Mouse (Mus musculus) urinary bladder, postnatal 4 days (tissue): ENCODE data around the gene Car5a.
A peak's percentile ranks its signal among the peaks of the same experiment; 100 is the strongest.

Experiments used
- DNase-seq, 2 experiments: peaks; one replicate each; pipeline ENCODE4 v3.0.0; 2021 to 2022; ENCODE audit warnings: low spot score in 2 of 2

Car5a gene

DNA sequence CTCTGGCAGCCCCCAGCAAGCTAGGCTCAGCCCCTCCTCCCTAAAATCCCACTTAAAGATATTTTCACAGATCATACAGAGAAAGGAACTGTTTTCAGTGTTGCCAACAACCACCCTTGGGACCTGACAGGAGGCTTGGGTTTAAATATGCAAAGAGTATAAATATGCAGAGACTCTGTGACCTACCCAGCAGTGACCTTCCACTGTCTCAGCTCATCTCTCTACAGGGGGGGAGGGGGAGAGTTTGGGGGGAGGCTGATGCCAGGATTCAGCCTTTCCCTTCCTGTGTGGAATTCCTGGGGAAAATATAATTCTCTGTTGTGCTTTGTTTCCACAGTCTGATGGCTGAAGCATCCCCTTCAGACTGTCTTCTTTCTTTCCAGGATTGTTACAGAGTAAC lies 9.8 kb downstream of the Car5a start:
- no peak for DNase-seq

DNA sequence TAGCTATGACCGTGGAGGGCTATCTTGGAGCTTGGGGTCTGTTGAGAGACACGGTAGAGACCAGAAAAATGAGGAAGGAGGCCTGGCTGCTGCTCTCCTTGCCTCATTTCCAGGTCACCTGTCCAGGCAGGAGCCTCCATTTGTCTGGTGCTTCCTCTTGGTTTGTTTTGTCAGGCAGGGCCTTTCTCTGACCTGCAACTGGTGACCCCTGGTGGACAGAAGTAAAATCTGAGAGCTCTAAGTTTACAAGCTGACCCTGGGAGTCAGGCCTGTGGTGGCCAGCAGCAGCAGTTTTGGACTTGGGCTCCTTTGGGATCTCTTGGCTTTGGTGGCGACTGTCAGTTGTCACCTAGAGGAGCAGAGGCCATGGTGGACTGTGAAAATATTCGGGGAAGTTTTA lies 10.2 kb downstream of the Car5a start:
- no peak for DNase-seq

DNA sequence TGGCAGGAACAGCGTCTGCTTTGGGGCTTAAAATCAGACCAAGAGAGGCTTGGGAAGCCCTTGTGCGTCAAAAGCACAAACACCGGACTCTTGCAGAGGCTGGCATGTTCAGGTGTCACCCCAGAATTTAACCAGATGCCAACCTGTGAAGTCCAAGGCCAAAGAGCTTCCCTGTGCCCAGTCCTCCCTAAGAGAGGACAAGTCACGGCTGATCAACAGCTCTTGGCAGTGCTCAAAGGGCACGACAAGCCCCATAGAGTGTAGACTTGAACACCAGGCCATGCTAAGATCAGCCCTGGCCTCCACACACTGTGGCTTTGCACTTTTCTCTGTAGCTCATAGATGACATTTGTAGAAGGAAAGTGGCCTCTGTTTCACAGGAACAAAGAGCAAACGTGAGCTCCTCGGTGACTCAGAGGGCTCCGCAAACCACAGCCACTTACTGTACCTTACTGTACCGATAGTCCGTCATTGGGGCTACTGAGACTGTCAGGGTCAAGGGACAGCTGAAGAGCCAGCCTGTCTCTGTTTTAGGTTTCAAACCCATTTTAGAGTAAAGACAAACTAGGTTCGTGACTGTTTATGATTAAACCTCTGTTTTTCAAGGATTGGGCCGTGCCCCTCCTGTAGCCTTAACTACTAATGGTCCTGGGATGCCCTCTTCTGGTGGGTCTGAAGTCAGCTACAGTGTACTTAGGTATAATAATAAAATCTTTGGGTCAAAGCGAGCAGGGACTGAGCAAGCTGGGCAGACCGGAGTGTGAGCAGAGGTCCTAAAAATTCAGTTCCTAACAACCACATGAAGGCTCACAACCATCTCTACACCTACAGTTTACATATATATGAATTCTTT lies 11.8 kb downstream of the Car5a start:
- DNase-seq = no peak

DNA sequence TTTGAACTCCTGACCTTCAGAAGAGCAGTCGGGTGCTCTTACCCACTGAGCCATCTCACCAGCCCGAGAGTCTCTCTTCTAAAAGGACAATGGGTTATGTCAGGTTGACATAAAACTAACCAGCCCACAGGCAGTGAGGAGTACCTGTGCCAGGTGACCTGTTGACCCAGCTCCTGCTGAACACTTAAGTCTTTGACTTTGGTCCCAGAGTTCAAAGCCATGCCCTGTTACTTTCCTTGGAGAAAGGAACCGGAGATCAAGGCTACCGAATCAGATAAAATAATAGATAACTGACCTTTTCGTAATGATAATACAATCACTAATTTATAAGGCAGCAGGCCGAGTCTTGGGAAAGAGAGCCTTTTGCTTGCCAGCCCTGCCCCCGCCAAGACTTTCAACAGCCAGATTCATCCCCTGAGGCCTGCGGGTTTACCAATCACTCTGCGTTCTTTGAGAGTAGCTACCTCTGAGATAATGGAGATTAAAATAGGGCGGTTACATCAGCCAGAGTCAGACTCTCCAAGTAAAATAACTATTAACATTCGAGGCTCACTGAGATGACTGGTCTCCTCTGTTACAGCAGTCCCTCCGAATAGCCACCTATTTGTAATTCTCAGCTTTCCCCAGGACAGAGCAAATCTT lies 12.6 kb downstream of the Car5a start:
- no peak for DNase-seq

DNA sequence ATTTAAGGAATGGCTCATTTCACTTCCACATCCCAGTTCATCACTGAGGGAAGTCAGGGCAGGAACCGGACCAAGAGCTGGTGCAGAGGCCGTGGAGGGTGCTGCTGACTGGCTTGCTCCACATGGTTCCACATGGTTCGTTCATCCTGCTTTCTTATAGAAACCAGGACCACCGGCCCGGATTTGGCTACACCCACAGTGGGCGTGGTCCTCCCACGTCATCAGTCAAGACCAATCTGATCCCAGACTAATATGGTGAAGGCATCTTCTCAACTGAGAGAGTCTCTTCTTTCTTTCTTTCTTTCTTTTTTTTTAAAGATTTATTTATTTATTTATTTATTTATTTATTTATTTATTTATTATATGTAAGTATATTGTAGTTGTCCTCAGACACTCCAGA lies 13.1 kb downstream of the Car5a start:
- no peak for DNase-seq

DNA sequence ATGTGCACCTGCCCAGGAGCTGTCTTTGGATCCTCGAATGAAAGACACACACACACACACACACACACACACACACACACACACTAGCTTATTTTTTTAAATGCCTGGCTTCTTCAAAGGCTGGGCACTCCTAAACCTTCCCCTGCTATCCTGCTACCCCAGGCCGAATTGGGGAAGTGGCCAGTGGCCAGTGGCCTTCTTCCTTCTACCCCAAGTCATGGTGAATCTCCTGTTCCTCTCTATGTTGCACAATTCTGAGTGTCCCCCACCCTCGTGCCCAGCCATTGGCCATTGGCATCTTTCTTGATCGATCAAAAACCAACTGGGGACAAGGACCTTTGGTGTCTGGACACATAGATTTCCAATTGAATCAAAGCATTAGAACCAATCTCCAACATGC lies 14.7 kb downstream of the Car5a start:
- DNase-seq = no peak

DNA sequence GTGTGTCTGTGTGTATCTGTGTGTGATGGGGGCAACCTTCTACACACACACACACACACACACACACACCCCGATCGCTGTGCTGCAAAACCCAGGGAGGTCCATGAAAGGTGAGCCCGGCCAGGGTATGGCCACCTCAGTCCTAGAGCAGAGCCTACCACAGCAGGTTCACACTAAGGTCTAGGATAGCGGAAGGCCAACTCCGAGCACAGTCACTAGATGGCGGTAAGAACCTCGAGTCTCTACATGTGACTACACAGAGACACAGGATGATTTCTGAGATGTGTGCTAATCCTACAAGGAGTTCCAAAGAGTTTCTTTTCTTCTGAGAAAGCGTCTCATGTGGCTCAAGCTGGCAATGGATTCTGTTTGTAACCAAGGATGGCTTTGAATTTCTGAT lies 17.4 kb downstream of the Car5a start:
- DNase-seq = no peak

DNA sequence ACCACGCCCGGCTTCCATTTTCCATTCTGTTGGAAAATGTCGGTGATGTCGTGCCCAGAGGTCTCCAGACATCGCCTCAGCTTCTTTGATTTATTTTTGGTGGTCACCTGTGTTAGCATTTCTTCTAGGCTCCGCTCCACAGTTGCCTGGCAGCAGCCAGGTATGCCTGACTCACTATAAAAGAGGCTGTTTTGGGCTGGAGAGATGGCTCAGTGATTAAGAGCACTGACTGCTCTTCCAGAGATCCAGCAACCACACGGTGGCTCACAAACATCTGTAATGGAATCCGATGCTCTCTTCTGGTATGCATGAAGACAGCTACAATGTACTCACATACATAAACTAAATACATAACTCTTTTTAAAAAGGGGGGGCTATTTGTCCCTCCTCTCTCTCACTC lies 18.4 kb downstream of the Car5a start:
- DNase-seq = no peak

DNA sequence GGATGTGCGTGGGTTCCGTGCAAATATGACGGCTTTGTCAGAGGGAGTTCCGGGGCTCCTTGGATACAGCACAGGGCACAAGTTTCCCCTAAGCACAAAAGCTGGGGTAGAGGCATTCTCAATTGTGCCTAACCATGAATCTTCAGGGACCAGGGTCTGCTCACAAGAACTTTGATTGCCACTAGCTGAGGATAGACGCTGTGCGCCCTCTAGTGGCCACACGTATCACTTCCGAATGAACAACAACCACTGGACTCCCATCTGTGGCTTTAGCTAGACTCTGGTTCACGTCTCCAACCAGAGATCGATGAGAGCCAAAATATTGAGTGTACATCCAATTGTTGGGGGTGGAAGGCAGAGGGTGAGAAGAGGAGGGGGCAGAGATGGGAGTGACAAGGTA lies 19.1 kb downstream of the Car5a start:
- peak; percentile 63 to 77 for DNase-seq

DNA sequence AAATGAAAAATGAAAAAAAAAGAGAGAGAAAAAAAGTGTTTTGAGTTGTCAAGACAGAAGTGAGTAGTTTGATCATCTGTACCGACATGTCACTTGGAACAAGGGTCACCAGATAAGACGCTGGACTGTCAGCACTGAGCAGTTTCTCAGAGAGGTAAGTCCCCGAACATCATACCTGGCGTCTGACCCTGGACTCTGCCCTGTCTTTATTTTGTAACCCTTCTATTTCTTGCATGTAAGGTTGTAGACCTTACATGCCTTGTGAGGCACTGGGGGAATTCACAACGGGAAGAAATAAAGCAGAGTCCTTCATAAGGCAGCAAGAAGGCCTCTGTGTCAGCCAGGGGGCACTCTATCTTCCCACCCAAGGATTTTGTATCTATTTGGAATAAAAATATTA lies 20.0 kb downstream of the Car5a start:
- DNase-seq = no peak

DNA sequence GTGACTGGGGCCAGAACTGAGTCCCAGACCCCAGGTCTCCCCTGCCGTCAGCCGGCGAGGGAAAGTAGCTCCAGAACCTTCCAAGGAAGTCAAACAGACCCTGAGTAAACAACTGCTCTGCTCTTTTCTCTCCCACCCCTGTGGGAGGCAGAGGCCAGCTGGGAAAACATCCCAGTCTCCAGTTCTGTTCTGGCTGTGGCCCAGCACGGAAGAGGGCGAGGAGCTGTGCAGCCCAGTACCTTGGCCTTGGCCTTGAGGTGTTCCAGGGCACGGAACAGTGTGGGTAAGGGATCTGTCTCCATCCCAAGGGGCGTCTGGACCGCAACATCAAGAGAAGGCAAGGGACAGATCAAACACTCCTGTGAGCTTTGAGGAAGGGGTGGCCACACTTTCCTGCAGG lies 22.6 kb downstream of the Car5a start:
- DNase-seq = peak in 1 of 2 experiments; percentile 72

DNA sequence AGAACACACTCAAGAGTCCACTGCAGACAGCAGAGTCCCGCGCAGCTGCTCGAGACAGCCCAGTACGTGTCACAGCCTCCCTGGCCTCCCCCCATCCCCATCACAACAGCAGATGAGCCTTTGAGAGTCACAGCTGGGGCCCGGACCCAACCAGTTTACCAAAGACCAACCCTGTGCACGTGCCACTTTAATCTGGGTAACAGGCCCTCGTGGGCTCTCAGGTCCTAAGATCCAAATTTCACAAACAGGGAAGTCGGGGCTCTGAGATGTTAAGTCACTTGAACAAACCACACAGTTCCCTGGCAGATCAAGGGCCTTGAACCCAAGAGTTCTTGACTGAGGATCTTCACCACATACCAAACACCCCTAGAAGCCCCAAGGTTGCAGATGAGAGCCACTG lies 23.1 kb downstream of the Car5a start:
- DNase-seq = no peak

DNA sequence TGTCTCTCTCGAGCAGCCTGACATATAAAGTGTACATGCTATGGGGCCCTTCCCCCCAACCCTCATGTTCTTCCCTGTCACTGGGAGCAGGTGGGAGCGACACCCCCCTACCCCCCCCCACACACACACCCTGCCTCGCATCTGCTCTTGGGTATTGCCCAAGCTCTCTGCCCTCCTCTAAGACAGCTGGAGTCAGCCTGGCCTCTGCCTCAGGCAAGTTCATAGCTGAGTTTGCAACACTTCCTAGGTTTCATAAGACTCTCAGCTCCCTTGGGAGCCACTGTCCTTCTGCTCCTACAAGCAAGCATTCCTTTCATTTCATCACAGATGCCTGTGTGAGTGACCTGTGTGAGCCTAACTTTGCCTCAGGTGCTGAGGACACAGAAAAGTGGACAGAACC lies 25.0 kb downstream of the Car5a start:
- no peak for DNase-seq

DNA sequence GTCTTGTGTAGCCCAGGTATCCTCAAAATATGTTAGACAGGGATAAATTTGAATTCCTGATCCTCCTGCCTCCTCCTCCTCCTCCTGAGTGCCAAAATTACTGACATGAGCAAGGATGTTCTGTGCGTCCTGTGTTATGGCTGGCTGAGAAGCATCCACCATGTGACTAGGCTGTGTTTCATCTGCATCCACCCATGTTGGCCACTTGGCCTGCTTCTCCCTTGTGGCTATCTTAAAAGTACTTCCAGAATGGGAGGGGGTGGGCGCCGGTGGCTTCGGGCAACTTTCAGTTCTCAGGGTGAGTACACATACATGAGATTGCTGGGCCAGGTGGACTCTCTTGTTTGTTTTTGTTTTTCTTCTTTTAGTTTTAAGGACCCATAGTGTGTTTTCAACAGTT lies 25.5 kb downstream of the Car5a start:
- DNase-seq = no peak

DNA sequence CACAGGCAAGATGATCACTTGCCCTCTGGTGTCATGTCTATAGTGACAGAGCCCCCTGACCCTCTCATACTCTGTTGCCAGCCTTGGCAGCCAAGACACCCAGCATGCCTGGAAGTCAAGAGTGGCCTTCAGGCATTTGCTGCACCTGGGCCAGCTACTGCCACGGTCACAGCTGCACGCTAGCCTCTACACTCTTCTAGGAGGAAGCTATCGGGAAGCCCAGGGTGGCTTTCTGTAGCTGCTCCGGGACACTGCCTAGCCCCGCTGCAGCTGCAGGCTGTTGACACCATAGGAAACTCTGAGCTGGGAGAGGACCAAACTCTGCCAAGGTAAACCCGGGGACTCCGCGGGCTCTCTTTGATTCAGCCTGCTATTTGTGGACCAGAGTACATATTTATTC lies 31.3 kb downstream of the Car5a start:
- no peak for DNase-seq

DNA sequence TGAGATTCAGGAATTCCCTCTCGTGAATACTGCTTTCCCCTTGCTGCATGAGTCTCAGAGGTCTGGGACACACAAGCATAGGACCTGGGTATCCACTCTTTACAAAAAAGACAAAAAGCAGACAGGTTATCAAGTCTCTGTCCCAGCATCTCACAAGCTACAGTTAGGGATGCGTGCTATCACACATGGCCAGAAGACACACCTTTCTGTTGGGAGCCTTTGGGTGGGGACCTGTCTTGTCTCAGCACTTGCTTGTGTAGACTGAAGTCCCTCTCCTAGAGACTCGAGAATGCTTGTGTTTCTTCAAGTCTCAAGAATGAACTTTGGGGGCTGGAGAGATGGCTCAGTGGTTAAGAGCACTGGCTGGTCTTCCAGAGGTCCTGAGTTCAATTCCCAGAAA lies 31.9 kb downstream of the Car5a start:
- DNase-seq = no peak

DNA sequence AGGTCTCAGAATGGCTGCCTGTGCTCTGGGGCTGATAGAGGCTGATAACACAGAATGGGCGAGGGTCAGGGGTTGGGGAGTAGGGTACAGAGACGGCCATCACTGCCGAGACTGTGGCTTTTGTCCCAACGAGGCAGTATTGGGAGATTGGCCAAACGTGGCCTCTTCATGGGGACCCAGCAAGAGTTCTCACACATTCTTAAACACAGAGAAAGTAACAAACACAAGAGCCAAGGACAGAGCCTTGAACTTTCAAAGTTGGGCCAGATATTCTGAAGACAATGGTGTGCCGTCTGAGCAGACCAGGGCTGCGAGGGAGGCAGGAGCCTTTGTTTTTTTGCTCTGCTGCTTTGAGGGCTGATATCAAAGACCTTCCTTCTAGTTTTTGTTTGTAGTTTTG lies 32.7 kb downstream of the Car5a start:
- no peak for DNase-seq

DNA sequence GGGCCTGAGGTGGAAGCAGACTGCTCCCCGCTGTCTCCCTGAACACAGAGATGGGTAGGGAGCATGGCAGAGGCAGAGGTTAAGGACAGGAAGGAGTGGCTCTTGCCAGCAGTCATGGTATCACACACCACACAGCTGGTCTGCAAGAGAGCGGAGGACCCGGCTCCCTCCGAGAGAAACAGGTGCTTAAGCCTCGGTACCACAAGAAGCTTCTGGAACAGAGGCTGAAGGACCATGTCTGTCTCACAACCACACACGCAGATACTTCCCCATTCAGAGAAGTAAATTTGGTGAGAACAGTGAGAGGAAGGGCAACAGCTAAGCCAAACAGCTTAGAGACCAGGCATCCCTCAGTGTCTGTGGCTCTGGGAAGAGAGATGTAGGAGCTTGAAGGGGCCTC lies 33.3 kb downstream of the Car5a start:
- DNase-seq = no peak

DNA sequence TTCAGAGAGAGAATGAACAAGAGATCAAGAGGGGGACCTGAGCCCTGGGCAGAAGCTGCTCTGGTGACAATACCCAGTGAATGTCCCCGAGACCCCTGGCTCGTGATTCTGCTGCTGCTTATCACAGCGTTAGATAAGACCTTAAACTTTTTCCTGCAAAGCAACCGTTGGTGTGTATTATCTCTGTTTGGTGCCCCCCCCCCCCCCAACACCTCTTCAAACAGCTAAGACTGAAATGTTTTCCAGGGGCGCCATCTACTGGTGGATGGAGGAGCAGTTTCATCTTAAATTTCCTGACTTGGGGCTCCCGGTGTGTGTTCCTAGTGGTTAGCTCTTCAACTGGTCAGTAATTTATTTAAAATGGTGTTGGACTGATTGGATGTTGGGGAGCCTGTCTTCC lies 35.0 kb downstream of the Car5a start:
- peak; percentile 59 to 78 for DNase-seq

DNA sequence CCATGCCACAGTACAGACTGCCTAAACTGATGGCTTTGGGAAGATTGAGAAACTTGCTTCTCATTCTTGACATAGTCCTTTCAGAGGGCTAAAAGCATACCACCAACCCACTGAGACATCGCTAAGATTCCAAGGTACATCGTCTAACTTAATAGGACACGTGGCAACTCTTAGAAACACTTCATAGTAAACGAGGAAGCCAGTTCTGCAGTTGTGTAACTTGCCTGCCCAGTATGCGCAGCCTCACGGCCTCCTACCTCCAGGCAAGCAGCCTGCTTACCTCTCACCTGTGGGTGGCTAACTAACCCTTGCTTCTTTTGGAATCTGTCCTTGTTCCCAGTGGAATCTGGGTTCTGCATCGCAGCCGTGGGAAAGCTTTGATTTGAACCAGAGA lies 35.6 kb downstream of the Car5a start:
- DNase-seq = no peak

DNA sequence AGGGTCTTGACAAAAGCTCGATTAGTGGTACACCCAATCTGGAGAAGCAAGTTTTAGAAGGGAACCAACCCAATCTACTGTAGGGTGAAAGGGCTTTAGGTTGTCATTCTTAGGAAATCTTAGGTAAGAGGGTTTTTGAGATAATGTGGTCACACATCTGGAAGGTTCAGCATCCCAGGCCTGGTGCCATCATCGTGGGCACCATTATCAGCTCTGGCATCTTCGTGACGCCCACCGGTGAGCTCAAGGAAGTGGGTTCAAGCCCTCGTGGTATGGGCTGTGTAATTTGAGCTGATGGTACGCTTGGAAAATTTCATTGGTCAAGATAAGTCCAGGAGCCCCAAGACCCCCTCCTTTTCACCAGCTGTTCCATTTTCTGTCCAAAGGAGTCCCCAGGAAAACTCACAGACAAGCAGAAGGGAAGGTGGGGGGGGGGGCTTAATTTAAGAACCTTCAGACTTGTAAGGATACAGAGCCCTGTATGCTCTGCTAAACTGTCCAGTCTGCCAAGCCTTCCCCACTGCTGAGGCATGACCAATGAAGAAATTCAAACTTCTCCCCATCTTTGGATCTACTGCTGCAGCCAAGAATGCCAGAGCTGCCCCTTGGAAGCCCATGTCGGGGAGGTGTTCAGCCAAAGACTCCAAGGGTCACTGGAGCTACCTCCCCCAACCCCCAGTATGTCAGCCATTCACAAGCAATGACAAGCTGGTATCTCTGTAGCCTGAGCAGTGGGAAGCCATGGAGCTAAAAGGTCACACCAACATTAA lies 36.1 kb downstream of the Car5a start:
- no peak for DNase-seq

DNA sequence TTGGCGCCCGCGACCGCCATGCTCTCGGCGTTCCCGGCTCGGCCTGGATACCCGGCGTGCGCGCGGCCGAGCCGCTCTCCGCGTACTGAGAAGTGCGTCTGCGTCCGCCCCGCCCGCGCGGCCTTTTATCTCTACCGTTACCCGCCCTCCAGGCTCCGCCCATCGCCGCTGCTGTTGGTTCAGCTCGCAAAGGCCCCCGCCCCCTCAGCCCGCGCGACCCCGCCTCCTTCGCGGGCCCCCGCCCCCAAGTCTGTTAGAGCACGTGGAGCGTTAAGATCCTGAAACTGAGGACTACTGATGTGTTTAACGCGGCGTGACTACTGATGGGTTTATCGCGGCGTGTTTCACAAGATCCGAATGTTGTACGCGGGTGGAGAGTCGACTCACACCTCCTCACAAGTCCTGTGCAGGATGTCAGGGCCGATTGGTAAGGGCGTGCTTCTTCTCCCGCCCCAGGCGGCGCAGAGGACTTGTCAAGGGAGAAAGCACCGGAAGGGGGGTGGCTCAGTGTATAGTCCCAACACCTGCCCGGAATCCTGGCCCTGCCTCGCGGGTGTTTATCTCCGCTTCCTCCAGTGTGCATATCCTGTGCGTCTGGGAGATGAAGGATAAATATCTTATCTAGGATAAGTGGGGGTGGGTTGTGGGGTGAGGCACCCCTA lies 37.0 kb downstream of the Car5a start, which contains the start of gene Slc7a5:
Slc7a5 (minus strand) TSS at position 108 of the 662 bp plus-strand sequence.
- DNase-seq = peak; percentile 96 to 98
